Mouse (Mus musculus): ENCODE measurements around the gene Mecp2. TPM values are rescaled to one million over a fixed set of nuclear protein-coding genes. Genes with fewer than 3 reads are reported as not detected.

The Mecp2 gene
- polyA plus RNA-seq, 1 experiment from 2014 or later: 15.7 TPM

DNA sequence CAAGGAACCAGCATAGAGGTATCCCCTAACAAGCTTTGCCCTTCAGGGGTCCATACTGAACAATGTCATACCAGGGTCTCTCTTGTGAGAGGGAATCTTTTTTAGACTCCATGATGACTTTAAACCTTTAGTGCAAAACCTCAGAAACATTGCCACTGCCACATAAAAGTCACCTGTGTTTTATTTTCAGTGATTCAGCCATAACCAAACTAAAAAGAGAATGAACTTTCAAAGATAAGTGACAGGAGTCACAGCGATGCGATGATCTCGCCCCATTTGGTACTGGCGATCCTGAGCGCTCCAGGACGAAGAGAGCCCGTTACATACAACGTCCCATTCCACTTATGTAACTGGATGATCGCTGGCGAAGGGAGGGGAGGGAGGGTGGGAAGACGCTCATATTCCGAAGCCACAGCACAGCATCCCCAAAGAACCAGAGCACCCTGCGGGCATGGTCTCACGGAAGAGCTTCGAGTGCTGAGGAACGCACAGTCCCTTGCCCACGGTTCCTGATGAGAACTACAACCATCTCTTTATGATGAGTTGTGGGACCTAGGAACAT is 50.8 kb downstream of the Mecp2 start:
- H3K27ac ChIP-seq: peak overlapping the region; percentile 97
- H3K4me3 ChIP-seq: peak overlapping the region; percentile 60
- H3K36me3 ChIP-seq (replicated peaks): no peaks in the 10 kb centered on the region
- ATAC-seq (replicated peaks): no peak
- no peaks in the 10 kb centered on the region for H3K27me3 ChIP-seq (replicated peaks)
- H3K9ac ChIP-seq: peak overlapping the region; percentile 62
- peaks cover 16% of the 10 kb centered on the region for H3K4me1 ChIP-seq
- WGBS: 25% methylated on average over 17 of the region's 17 CpGs
- peak overlapping the region; percentile 54 for H3K4me2 ChIP-seq
- no peaks in the 10 kb centered on the region for H3K9me3 ChIP-seq

GRCm38 (mm10) chrX:74070794-74071193 is 64.4 kb downstream of the Mecp2 start:
- no peaks in the 10 kb centered on the region for H3K36me3 ChIP-seq (replicated peaks)
- no peaks in the 10 kb centered on the region for H3K27me3 ChIP-seq (replicated peaks)
- no peaks in the 10 kb centered on the region for H3K4me1 ChIP-seq
- no peak overlapping the region for H3K4me2 ChIP-seq
- no peaks in the 10 kb centered on the region for H3K9me3 ChIP-seq
- H3K4me3 ChIP-seq: no peak overlapping the region
- no peak for ATAC-seq (replicated peaks)
- no peak overlapping the region for H3K27ac ChIP-seq
- H3K9ac ChIP-seq: no peak overlapping the region

DNA sequence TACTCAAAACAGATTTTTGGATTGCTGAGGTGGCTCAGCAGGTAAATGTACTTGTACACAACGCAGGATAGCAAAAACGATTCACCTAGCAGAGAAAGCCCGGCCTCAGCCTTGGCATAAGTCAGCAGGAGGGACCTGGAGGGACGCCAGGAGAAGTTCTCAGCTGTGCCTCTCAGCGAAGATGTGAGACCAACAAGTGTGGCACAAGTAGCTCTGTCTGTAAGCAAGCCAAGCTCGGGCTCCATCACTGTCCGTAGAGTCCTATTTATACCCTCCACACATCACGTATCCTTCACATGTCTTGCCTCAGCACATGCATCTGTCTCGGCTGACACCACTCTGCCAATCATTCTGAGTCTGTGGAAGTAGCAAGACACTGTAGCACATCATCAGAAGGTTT is 67.3 kb downstream of the Mecp2 start:
- 84% methylated on average over 9 of the region's 9 CpGs for WGBS
- H3K4me1 ChIP-seq: no peaks in the 10 kb centered on the region
- ATAC-seq (replicated peaks): no peak

DNA sequence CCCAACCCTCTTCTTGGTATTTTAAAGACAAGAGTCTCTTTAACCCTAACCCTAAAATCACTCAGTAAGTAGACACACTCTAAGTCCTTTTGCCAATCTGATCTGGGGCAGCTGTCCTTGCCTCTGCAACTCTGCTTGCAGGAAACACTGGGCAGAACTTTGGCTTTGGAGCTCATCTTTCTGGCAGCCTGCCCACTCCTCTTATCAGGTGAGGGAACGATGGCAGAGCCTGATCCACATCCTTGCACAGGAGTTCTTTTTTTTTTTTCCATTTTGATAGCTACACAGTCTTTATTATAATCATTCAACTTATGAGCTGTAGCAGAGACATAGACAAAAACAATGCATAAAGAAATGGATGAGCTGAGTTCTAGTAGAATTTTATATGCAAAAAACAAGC is 90.1 kb downstream of the Mecp2 start:
- ATAC-seq (replicated peaks): no peak
- Histone ChIP-seq H3K4me3 (no peak overlapping the region), H3K4me1 (no peaks in the 10 kb centered on the region), H3K4me2 (no peak overlapping the region), H3K9ac (no peak overlapping the region), H3K36me3 (replicated peaks) (no peaks in the 10 kb centered on the region), H3K27me3 (replicated peaks) (no peaks in the 10 kb centered on the region), H3K9me3 (no peaks in the 10 kb centered on the region), H3K27ac (no peak overlapping the region)
- 75% methylated on average over 1 of the region's 1 CpGs for WGBS

More for the DNA sequence above, 67.3 kb downstream of the Mecp2 start:
- Histone ChIP-seq H3K9ac (no peak overlapping the region), H3K27ac (no peak overlapping the region), H3K4me3 (no peak overlapping the region), H3K36me3 (replicated peaks) (no peaks in the 10 kb centered on the region), H3K4me2 (no peak overlapping the region), H3K9me3 (no peaks in the 10 kb centered on the region), H3K27me3 (replicated peaks) (no peaks in the 10 kb centered on the region)

DNA sequence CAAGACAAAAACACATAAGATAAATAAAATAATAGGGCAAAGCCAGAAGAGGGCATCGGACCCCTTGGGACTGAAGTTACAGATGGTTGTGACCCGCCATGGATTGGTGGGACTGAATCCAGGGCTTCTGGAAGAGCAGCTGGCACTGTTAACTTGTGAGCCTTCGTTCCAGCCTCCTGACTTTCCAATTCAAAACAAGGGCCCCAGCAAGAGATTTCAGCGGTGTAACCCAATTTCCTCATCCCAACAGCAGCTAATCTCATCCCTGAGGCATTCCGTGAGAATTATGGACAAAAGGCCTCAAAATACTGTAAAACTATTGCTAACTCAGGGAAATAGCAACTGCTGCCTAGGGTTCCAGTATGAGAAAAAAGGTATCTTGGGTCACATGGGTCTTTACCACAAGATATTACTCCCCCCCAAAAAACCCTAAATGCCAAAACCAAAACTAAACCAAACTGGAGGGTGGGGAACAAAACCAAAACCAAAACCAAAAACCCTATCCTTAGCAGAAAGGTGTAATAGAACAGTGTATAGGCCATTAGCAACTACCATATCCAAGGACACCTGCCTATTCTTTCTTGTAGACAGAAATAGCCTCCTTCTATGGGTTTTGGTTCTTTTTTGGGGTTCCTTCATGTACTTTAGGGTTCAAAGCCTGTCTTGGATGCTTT is 97.3 kb downstream of the Mecp2 start:
- Histone ChIP-seq H3K4me3 (no peak overlapping the region), H3K4me2 (no peak overlapping the region), H3K9ac (no peak overlapping the region), H3K27ac (no peak overlapping the region), H3K36me3 (replicated peaks) (0 out of 2 replicates have a peak, but pooled peaks cover 6% of the 10 kb centered on the region), H3K27me3 (replicated peaks) (no peaks in the 10 kb centered on the region), H3K9me3 (no peaks in the 10 kb centered on the region), H3K4me1 (no peaks in the 10 kb centered on the region)
- ATAC-seq (replicated peaks): no peak
- WGBS: 79% methylated on average over 5 of the region's 5 CpGs

- Histone ChIP-seq H3K27me3 (replicated peaks) (no peaks in the 10 kb centered on the region), H3K4me1 (no peaks in the 10 kb centered on the region), H3K36me3 (replicated peaks) (no peaks in the 10 kb centered on the region), H3K4me3 (no peak overlapping the region), H3K9me3 (no peaks in the 10 kb centered on the region), H3K9ac (no peak overlapping the region), H3K27ac (no peak overlapping the region), H3K4me2 (no peak overlapping the region)
- 68% methylated on average over 1 of the region's 1 CpGs for WGBS
- no peak for ATAC-seq (replicated peaks)
Measured at GRCm38 (mm10) chrX:74030000-74030399, 105.2 kb downstream of the Mecp2 start.

DNA sequence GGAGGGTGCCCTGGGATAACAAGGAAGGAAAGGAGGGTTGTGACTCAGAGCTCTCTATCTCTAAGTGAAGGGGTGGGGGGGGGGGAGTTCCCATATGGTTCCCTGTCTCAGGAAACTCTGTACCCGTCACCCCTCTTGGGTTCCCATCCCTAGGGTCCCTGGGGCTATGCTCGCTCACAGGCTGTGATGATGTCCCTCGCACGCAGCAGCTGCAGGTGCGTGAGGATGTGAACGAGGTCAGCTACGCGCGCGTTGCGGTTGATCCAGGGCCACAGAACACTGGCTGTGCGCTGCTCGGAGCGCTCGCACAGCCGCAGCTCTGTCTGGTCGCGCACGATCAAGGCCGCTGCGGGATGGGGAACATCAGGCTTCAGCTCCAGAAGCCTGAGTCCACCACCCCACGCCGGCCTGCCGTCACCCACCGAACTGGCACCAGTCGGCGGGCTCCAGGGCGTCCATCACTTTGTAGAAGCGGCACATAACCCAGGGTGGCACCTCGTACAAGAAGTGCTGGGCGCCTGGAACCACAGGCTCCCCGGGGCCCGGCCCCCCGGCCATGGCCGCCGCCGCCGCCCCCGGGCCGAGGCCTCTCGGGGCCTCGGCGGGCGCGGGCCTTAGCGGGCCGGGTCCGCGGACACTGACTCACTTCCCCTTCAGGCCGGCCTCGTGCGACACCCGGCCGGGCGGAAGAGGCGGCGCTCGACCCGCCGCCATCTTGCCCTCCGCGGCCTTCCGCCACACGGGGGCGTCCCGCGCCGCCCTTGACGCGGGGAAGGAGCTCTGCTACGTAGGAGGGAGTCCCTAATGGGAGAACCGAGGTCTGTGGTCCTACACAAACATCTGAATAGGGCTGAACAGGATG is 111.7 kb downstream of the Mecp2 start, which contains the start of gene Irak1:
Gene Irak1 (minus strand): TSS at position 731 of the 862 bp plus-strand sequence.
- Histone ChIP-seq H3K27me3 (replicated peaks) (no peaks in the 10 kb centered on the region), H3K27ac (peak within 1 kb of the TSS; percentile 87), H3K36me3 (replicated peaks) (no peaks in the 10 kb centered on the region), H3K4me3 (peak within 1 kb of the TSS; percentile 56), H3K9ac (peak within 1 kb of the TSS; percentile 74), H3K4me1 (peaks cover 9% of the 10 kb centered on the region), H3K9me3 (no peaks in the 10 kb centered on the region), H3K4me2 (peak within 1 kb of the TSS; percentile 58)
- ATAC-seq (replicated peaks): peak; percentile 91
- 27% methylated on average over 72 of the region's 72 CpGs for WGBS

- H3K4me3 ChIP-seq: peak overlapping the region; percentile 56
- 47% methylated on average over 4 of the region's 6 CpGs for WGBS
- no peaks in the 10 kb centered on the region for H3K9me3 ChIP-seq
- H3K9ac ChIP-seq: peak overlapping the region; percentile 74
- ATAC-seq (replicated peaks): no peak
- H3K36me3 ChIP-seq (replicated peaks): no peaks in the 10 kb centered on the region
- peaks cover 9% of the 10 kb centered on the region for H3K4me1 ChIP-seq
- peak overlapping the region; percentile 58 for H3K4me2 ChIP-seq
- H3K27ac ChIP-seq: peak overlapping the region; percentile 87
- H3K27me3 ChIP-seq (replicated peaks): no peaks in the 10 kb centered on the region
Measured at GRCm38 (mm10) chrX:74022795-74023187, 112.4 kb downstream of the Mecp2 start.

DNA sequence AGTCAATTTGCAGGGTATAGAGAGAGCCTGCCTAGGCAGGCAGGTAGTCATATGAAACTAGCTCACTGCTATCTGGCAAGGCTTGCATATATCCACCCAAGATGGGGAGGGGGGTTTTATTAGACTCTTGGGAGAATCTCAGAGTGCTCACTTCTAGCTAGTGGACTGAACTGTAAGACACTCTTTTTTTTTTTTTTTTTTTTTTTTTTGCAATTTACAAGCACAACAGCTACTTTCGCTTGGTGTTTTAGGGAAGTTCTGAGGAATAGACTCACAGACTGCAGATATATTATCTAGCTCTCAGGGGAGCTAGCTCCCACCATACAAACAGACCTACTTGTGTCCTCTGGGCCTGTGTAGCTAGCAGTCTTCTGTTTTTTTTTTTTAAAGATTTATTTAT is 120.6 kb downstream of the Mecp2 start:
- no peak overlapping the region for H3K4me3 ChIP-seq
- ATAC-seq (replicated peaks): no peak
- H3K36me3 ChIP-seq (replicated peaks): no peaks in the 10 kb centered on the region
- no peak overlapping the region for H3K27ac ChIP-seq
- H3K4me2 ChIP-seq: no peak overlapping the region
- no peaks in the 10 kb centered on the region for H3K27me3 ChIP-seq (replicated peaks)
- no peaks in the 10 kb centered on the region for H3K9me3 ChIP-seq
- no peaks in the 10 kb centered on the region for H3K4me1 ChIP-seq
- no peak overlapping the region for H3K9ac ChIP-seq
- WGBS: 83% methylated on average over 1 of the region's 1 CpGs

DNA sequence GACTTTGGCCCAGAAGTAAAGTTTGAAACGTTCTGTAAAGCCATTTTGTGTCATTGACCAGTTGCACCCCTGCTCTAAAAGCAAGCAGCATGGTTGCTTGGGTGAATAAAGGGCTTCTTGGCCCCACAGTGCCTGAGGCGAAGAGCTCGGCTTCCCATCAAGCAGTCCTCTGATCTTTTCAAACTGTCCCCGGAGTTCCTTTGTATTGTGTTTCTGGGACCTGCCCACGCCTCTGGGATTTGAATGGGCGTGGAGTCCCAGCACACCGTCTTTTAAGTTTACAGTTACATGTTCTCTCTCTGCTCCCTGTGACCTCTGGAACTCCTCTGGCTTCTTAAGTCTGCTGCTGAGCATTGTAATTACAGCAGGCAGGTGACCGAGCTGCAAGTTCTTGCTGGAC is 127.1 kb downstream of the Mecp2 start:
- Histone ChIP-seq H3K4me3 (no peak overlapping the region), H3K36me3 (replicated peaks) (no peaks in the 10 kb centered on the region), H3K27ac (no peak overlapping the region), H3K9ac (no peak overlapping the region), H3K27me3 (replicated peaks) (no peaks in the 10 kb centered on the region), H3K4me1 (no peaks in the 10 kb centered on the region), H3K9me3 (no peaks in the 10 kb centered on the region), H3K4me2 (no peak overlapping the region)
- ATAC-seq (replicated peaks): no peak
- WGBS: 29% methylated on average over 8 of the region's 8 CpGs

DNA sequence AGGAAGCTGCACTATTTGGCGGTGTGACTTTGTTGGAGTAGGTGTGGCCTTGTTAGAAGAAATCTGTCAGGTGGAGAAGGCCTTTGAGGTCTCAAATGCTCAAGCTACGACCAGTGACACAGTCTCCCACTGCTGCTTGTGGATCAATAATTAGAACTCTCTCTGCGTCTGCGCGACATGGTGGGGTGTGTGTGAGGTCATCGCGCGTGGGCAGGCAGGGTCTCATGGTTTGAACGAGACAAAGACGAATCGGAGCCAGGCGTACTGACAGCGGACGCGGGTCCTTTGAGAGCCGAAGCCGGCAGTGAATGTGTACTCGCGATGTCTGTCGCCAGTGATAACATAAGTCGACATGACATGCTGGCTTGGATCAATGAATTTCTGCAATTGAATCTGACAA is 128.8 kb downstream of the Mecp2 start:
- no peaks in the 10 kb centered on the region for H3K4me1 ChIP-seq
- H3K9ac ChIP-seq: no peak overlapping the region
- H3K9me3 ChIP-seq: no peaks in the 10 kb centered on the region
- 77% methylated on average over 21 of the region's 21 CpGs for WGBS
- H3K4me3 ChIP-seq: no peak overlapping the region
- no peaks in the 10 kb centered on the region for H3K27me3 ChIP-seq (replicated peaks)
- H3K4me2 ChIP-seq: no peak overlapping the region
- H3K27ac ChIP-seq: 0 out of 2 replicates have a peak overlapping the region, but pooled peaks have one; percentile 8
- H3K36me3 ChIP-seq (replicated peaks): no peaks in the 10 kb centered on the region
- no peak for ATAC-seq (replicated peaks)

- Histone ChIP-seq H3K9ac (no peak overlapping the region), H3K27ac (no peak overlapping the region), H3K27me3 (replicated peaks) (no peaks in the 10 kb centered on the region), H3K4me2 (no peak overlapping the region), H3K9me3 (no peaks in the 10 kb centered on the region), H3K4me1 (peaks cover 4% of the 10 kb centered on the region; the same call in 1 of the 2 replicates), H3K36me3 (replicated peaks) (no peaks in the 10 kb centered on the region), H3K4me3 (no peak overlapping the region)
- no peak for ATAC-seq (replicated peaks)
- WGBS: 63% methylated on average over 2 of the region's 2 CpGs
Measured at GRCm38 (mm10) chrX:74003644-74004043, 131.5 kb downstream of the Mecp2 start.
